Mouse (Mus musculus): ENCODE results near the gene Gm43302.
"Not testable (repeated sequence)": the region's sequence is repeated elsewhere in the genome, so short reads cannot be mapped to it uniquely, and the experiment has no call there.

Gm43302 gene

DNA sequence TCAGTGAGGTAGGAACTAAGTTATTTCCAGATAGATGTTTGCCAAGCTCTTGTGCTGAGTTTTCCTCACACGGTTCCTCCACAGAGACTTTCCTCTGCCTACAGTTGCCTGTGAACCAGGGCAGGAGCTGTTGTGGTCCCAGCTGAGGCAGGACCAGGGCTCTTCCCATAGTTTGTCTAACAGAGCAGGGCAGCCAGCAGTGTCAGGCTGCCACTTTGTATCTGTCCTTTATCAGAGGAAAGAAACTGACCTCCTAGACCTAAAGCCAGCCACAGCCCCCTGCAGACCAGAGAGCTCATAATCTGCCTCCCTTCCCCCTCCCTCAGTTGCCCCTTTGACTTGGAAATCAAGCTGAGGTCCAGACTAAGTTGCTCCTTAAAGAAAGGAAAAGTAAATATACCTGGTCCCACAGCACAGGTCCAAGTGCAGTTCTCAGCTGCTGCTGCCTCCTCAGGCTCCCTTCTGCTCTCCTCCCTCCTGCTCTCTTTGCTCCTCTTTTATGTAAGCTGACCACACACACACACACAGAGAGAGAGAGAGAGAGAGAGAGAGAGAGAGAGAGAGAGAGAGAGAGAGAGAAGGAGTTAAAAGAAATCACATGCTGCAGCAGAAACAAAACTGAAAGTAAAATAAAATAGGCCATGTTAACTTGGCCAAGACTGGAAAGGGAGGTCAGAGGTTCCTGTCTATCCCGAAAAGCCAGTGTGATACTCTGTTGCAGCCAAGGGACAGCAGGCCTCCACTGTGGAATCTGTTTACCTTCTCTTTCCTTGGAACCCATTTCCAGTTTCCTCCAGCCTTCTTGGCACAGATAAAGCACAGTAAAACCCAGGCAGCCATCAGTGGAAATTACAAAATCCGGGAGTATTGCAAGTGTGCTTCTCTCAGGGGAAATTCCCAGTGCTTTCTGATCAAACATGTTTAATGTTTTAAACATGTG lies at the start of gene Gm43302, which contains the start of gene Gbp6:
Gene Gm43302 (minus strand): TSS at position 470 of the 940 bp plus-strand sequence.
Gene Gbp6 (minus strand): TSS at position 473 of the 940 bp plus-strand sequence.
- DNase-seq (ENCODE audit: low spot score), result peak; percentile 24

DNA sequence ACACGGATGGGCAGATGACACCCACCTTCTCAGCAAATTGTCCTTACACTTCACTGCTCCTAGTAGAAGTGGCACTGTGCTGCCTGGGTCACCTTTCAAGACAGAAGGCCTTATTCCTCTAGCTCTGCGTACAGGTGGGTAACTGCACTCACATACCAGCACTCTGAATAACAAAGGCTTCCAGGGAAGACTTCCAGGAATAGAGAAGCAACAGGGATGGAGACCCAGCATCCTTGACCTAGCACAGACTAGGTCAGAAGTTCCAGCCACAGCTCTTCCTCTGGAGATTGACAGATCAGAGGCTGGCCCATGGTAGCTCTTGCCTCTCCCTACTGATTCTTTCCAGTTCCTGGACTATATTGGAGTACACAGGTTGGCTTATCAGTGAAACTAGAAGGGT lies 47.8 kb upstream of the Gm43302 start:
- DNase-seq (ENCODE audit: low spot score), result no peak

- no peak for DNase-seq (ENCODE audit: low spot score)
Measured at GRCm38 (mm10) chr5:105322543-105322942, 29.0 kb upstream of the Gm43302 start.

- no peak for DNase-seq (ENCODE audit: low spot score)
Measured at GRCm38 (mm10) chr5:105310941-105311340, 17.4 kb upstream of the Gm43302 start.

GRCm38 (mm10) chr5:105309148-105309547 lies 15.7 kb upstream of the Gm43302 start:
- DNase-seq (ENCODE audit: low spot score), result not testable (repeated sequence)

GRCm38 (mm10) chr5:105306946-105307345 lies 13.5 kb upstream of the Gm43302 start:
- not testable (repeated sequence) for DNase-seq (ENCODE audit: low spot score)

- no peak for DNase-seq (ENCODE audit: low spot score)
Measured at GRCm38 (mm10) chr5:105306159-105306581, 12.7 kb upstream of the Gm43302 start.

GRCm38 (mm10) chr5:105305671-105306070 lies 12.2 kb upstream of the Gm43302 start:
- DNase-seq (ENCODE audit: low spot score), result not testable (repeated sequence)

GRCm38 (mm10) chr5:105301963-105302362 lies 8.5 kb upstream of the Gm43302 start:
- no peak for DNase-seq (ENCODE audit: low spot score)

- DNase-seq (ENCODE audit: low spot score), result no peak
Measured at GRCm38 (mm10) chr5:105301531-105301930, 8.0 kb upstream of the Gm43302 start.

DNA sequence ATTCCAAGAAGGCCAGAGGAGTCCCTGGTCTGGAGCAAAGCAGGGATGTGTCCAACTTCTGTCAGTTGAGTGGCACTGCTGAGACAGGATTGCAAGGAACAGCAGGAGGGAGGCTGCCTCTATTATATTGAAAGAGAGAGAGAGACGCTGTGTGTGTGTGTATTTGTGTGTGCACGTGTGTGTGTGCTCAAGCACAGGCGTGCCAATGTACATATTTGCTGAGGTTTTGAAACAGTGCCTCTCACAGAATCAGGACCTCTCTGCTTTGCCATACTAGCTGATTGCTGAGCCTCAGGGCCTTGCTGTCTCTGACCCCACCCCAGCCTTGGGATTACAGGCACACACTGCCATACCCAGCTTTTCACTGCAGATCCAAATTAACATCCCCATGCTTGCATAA lies 2.3 kb upstream of the Gm43302 start:
- DNase-seq (ENCODE audit: low spot score), result no peak

- DNase-seq (ENCODE audit: low spot score), result no peak
Measured at GRCm38 (mm10) chr5:105292492-105292891, 1.0 kb downstream of the Gm43302 start.

GRCm38 (mm10) chr5:105290921-105291320 lies 2.6 kb downstream of the Gm43302 start:
- not testable (repeated sequence) for DNase-seq (ENCODE audit: low spot score)

DNA sequence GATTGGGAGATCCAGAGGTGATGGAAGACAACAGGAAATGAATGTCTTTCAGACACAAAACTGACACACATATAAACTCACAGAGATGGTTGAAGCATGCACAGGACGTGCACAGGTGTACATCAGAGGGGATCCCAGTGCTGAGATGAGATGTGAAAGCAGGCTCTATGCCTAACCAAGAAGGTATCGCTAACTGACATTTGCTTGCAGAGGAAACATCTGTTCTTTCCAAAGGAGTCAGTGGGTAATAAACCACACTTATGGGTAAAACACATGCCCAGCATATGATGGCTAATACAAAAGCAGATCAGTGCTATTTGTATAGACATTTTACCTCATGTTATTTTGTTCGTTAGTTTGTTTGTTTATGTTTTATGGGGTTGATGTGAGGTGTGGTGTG lies 32.8 kb downstream of the Gm43302 start:
- DNase-seq (ENCODE audit: low spot score), result not testable (repeated sequence)

- DNase-seq (ENCODE audit: low spot score), result no peak
Measured at GRCm38 (mm10) chr5:105252491-105252890, 41.0 kb downstream of the Gm43302 start.

- not testable (repeated sequence) for DNase-seq (ENCODE audit: low spot score)
Measured at GRCm38 (mm10) chr5:105244741-105245140, 48.8 kb downstream of the Gm43302 start.

DNA sequence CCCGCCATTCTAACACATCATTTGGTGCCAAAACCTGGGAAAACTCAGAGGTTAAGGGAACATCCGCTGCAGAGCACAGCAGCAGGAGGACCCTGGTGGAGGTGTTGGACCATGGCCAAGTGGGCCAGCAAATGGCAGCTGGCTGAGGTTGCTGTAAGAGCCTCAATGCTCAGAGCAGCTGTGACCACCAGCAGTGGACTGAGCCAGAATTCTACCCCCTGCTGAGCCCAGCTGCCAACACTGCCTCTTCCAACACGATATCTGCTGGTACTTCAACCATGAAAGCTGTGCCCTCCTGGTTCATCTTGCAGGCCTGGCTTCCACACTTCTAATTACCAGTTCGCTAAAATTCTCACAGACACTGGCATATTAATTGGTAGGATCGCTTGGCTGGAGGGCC lies 52.5 kb downstream of the Gm43302 start:
- DNase-seq (ENCODE audit: low spot score), result not testable (repeated sequence)

- not testable (repeated sequence) for DNase-seq (ENCODE audit: low spot score)
Measured at GRCm38 (mm10) chr5:105239483-105240047, 53.9 kb downstream of the Gm43302 start, which contains the start of gene Gbp10. Gene Gbp10, minus strand, starts transcription at chr5:105239533.

DNA sequence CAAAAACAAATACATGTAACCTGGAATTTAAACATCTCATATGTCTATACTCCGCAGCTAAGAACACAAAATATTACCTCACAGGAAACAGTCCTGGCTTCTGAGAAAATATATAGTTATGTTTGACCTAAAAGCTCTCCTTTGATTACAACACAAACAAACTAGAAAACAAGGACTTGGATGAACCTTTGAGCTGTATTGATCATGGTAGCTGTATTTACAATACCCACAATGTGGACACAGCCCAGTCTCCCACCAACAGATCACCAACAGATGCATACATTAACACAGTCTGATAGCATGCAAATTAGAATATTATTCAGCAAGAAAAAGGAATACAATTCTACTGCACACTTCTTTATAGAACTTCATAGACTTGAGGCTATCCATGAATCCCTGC lies 55.1 kb downstream of the Gm43302 start:
- DNase-seq (ENCODE audit: low spot score), result not testable (repeated sequence)

GRCm38 (mm10) chr5:105236040-105236439 lies 57.5 kb downstream of the Gm43302 start:
- DNase-seq (ENCODE audit: low spot score), result not testable (repeated sequence)

DNA sequence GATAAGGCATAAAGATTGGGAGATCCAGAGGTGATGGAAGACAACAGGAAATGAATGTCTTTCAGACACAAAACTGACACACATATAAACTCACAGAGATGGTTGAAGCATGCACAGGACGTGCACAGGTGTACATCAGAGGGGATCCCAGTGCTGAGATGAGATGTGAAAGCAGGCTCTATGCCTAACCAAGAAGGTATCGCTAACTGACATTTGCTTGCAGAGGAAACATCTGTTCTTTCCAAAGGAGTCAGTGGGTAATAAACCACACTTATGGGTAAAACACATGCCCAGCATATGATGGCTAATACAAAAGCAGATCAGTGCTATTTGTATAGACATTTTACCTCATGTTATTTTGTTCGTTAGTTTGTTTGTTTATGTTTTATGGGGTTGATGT lies 84.5 kb downstream of the Gm43302 start:
- not testable (repeated sequence) for DNase-seq (ENCODE audit: low spot score)

GRCm38 (mm10) chr5:105200791-105201355 lies 92.6 kb downstream of the Gm43302 start:
- not testable (repeated sequence) for DNase-seq (ENCODE audit: low spot score)

Data from ovary, adult 18-20 months (tissue).